Mouse (Mus musculus): ENCODE data around the gene Fam71e1.

DNA sequence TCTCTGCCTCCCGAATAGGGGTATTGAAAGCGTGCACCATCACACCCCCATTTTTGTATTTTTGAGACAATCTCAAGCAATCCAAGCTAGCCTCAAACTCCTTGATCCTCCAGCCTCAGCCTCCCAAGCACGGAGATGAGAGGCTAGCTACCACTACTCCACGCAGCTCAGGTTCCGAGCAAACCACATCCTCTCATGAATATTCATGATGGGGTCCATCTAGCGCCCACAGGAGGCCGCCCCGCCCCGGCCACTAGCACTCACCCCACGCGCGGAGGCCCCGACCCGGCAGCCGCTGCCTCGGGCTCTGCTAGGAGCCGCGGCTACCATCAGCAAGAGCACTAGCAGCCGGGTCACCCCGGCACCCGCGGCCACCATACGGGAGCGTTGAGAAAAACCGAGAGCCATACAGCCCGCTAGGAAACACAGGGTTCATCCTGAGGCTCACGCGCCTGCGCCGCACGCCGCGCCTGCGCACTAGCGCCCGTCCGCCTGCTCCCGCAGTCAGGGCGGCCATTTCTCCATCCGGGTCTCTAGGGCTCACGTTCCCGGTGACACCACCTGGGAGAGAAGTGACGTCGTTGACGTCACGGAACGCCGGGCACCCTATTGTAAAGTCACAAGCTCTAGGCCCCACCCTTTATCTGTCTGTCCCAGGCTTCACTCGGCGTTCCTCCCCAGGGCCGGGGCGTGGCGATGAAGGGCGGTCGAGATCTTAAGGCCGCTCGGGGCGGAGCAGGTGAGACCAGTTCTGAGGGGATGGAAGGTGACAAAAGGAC lies at the start of gene Fam71e1, which contains the start of gene Emc10:
- no peak for TF ChIP-seq CTCF (IDR thresholded peaks at IDR 0.05; ENCODE audit: low read depth)
- TF ChIP-seq EP300 (IDR thresholded peaks at IDR 0.05; ENCODE audit: low read depth), result peak; percentile 73
